Mouse (Mus musculus): ENCODE measurements around the gene Dph1. TPM values are rescaled to one million over a fixed set of nuclear protein-coding genes. Genes with fewer than 3 reads are reported as not detected.
A peak's percentile ranks its signal among the peaks of the same experiment; 100 is the strongest.

The Dph1 gene
- polyA plus RNA-seq, 1 experiment from 2014 or later = 20.5 TPM

- WGBS (ENCODE audit: insufficient replicate concordance) = 32% methylated on average over 13 of the region's 13 CpGs
- no peak for ATAC-seq
Observed at GRCm38 (mm10) chr11:75214081-75214950, 23.3 kb upstream of the Dph1 start.

DNA sequence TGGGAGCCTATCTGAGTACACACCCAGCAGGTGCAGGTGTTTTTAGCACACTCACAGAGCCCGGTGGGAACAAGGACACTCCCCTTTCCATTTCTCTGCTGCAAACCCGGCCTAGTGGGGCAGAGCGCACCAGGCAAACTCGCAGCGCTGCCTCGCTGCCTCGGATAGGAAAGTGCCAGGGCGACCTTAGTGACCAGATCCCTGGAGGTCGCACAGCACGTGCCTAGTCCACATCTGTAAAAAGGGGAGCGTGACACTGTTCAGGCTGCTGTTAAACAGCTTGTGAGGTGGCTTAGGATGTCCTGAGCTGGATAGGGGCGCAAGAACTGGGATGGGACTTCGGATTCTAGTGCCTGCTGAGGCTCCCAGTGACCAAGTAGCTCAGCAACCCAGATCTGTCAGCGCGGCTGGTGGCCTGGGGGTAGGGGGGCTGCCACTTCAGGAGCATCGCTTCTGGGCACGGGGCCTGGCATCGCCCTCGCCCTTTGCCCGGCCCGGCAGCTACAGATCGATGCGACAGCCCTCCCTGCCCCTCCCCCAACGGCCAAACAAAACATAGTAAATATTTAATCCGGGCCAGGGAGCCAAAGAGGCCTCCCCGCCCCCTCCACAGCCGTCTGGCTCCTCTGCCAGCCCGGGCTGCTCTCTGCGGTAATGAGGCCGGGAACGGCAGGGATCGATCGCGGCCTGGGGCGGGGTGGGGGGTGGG is 22.5 kb upstream of the Dph1 start:
- Histone ChIP-seq H3K4me1 (peaks cover 68% of the 10 kb centered on the region), H3K4me2 (peak overlapping the region; percentile 59), H3K36me3 (no peaks in the 10 kb centered on the region), H3K9ac (peak overlapping the region; percentile 31), H3K27ac (peak overlapping the region; percentile 63), H3K27me3 (replicated peaks) (peaks cover 33% of the 10 kb centered on the region), H3K4me3 (peak overlapping the region; percentile 27), H3K9me3 (replicated peaks) (no peaks in the 10 kb centered on the region)
- 18% methylated on average over 35 of the region's 35 CpGs for WGBS (ENCODE audit: insufficient replicate concordance)
- peak; percentile 26; the same call in 1 of the 2 replicates for ATAC-seq

More at GRCm38 (mm10) chr11:75214081-75214950, 23.3 kb upstream of the Dph1 start:
- H3K27me3 ChIP-seq (replicated peaks) = peaks cover 33% of the 10 kb centered on the region
- peak overlapping the region; percentile 59 for H3K4me2 ChIP-seq
- H3K4me1 ChIP-seq = peaks cover 63% of the 10 kb centered on the region
- H3K4me3 ChIP-seq = peak overlapping the region; percentile 27
- H3K9me3 ChIP-seq (replicated peaks) = no peaks in the 10 kb centered on the region
- H3K9ac ChIP-seq = peak overlapping the region; percentile 31
- peak overlapping the region; percentile 26; the same call in 1 of the 2 replicates for H3K27ac ChIP-seq
- H3K36me3 ChIP-seq = no peaks in the 10 kb centered on the region

DNA sequence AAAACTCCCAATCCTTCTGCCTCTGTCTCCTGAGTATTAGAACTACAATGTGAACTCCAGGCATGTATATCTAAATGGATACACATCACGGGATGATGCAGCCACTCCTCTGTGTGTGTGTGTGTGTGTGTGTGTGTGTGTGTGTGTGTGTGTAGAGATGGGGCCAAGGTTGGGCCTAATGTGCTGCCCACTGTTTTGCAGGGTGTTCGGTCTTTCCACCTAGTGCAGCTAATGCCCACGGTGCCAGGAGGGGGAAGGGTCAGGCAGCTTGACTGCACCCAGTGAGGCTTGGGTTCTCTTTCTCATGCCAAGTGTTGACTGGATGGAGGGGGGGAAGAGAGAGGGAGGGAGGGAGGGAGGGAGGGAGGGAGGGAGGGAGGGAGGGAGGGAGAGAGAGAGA is 21.8 kb upstream of the Dph1 start:
- no peaks in the 10 kb centered on the region for H3K36me3 ChIP-seq
- no peaks in the 10 kb centered on the region for H3K9me3 ChIP-seq (replicated peaks)
- no peak overlapping the region for H3K4me2 ChIP-seq
- WGBS (ENCODE audit: insufficient replicate concordance) = 64% methylated on average over 1 of the region's 3 CpGs
- H3K9ac ChIP-seq = no peak overlapping the region; the same call in 1 of the 2 replicates
- H3K27ac ChIP-seq = peak overlapping the region; percentile 63
- no peak for ATAC-seq
- H3K4me1 ChIP-seq = peaks cover 75% of the 10 kb centered on the region
- no peak overlapping the region for H3K4me3 ChIP-seq
- H3K27me3 ChIP-seq (replicated peaks) = peaks cover 33% of the 10 kb centered on the region

DNA sequence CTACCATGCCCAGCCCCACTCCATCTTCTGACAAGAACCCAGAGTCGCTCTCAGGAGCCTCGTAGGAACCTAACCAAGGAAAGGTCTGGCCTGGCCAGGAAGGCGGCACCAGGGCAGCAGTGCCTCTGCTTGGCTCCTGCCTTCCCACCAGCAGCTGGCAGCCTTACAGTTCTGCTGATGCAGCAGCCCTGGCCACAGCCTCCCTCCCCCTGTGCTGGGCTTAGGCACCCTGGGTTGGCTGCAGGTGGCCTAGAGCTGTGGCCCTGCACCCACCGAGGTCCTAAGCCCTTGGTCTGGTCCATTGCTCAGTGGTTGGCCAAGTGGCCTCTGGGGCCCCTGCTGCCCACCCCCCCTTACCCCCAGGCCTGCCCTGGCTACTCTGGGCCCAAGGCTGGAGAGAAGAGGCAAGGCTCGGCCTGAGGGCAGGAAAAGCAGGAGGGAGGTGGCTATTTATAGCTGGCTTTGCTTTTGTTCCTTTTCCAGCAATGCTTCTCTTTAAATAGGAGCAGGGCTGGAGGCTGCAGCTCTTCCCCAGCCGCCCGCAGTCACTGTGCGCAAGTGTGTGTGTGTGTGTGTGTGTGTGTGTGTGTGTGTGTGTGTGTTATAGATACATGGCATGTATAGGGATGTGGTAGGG is 21.1 kb upstream of the Dph1 start:
- H3K9ac ChIP-seq = no peak overlapping the region
- peaks cover 77% of the 10 kb centered on the region for H3K4me1 ChIP-seq
- H3K4me3 ChIP-seq = no peak overlapping the region
- 65% methylated on average over 8 of the region's 8 CpGs for WGBS (ENCODE audit: insufficient replicate concordance)
- no peaks in the 10 kb centered on the region for H3K36me3 ChIP-seq
- no peaks in the 10 kb centered on the region for H3K9me3 ChIP-seq (replicated peaks)
- H3K4me2 ChIP-seq = no peak overlapping the region
- ATAC-seq = no peak
- peak overlapping the region; percentile 33 for H3K27ac ChIP-seq
- H3K27me3 ChIP-seq (replicated peaks) = peaks cover 33% of the 10 kb centered on the region

DNA sequence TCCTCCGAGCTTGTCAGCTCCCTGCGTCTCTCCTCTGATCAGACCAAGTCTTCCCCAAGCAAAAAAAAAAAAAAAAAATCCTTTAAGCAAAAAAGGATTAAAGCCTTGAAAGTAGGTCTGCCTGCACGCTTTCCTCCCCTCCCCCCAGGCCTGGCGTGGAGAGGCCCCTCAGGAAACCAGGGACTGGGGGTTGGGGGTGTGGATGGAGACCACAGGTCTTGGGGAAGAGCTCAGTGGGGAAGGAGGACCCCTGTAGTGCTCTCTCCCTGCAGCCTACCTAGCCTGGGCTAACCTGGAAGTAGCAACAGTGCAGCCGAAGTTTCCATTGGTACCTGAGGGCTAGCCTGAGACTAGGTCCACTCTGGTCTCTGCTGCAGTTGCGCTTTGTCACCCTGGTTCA is 19.7 kb upstream of the Dph1 start:
- ATAC-seq = no peak
- Histone ChIP-seq H3K27me3 (replicated peaks) (peaks cover 26% of the 10 kb centered on the region), H3K36me3 (no peaks in the 10 kb centered on the region), H3K9ac (peak overlapping the region; percentile 19; the same call in 1 of the 2 replicates), H3K27ac (peak overlapping the region; percentile 75), H3K4me2 (0 out of 2 replicates have a peak overlapping the region, but pooled peaks have one; percentile 15), H3K9me3 (replicated peaks) (no peaks in the 10 kb centered on the region), H3K4me1 (peaks cover 77% of the 10 kb centered on the region), H3K4me3 (no peak overlapping the region)
- WGBS (ENCODE audit: insufficient replicate concordance) = 45% methylated on average over 6 of the region's 6 CpGs

DNA sequence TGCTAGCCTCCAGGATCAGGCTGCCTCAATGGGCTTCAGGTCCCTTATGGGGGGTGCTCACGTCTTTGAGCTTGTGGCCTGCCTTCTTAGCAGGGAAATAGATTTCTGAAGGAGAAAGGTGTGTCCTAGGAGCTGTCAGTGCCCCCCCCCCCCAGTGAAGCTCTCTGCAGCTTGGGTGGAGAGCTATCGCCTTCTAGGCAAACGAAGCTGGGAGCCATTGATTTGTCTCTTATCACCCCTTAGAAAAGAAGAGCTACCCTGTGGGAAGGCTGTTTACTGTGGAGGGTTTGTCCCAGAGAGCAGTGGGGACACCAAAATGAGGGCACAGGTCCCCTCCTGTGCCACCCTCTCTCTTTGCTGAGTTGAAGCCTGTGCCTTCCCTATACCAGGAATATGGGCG is 19.1 kb upstream of the Dph1 start:
- Histone ChIP-seq H3K27me3 (replicated peaks) (peaks cover 19% of the 10 kb centered on the region), H3K9me3 (replicated peaks) (no peaks in the 10 kb centered on the region), H3K27ac (peak overlapping the region; percentile 82), H3K4me2 (peak overlapping the region; percentile 58), H3K4me1 (peaks cover 81% of the 10 kb centered on the region), H3K36me3 (no peaks in the 10 kb centered on the region), H3K4me3 (no peak overlapping the region), H3K9ac (peak overlapping the region; percentile 51)
- ATAC-seq = peak; percentile 86
- 31% methylated on average over 4 of the region's 4 CpGs for WGBS (ENCODE audit: insufficient replicate concordance)

DNA sequence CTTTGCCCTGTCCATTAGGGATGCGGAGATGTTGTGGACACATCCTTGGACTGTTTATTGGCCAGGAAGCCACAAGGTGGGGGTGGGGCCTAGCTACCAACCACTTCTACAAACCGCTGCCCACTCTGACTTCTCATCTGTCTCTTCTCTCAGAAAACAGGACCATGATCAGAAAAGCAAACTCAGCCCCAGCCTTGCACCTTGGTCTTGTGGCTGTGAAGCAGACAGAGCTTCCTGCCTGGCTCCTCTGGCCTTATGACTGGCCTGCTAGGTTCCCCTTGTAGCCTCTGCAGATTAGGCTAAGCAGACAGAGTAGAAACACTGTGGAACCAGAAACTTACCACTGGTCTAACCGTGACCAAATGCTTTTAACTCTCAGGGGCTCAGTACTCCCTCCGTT is 18.3 kb upstream of the Dph1 start:
- ATAC-seq = no peak
- Histone ChIP-seq H3K4me3 (no peak overlapping the region), H3K4me2 (peak overlapping the region; percentile 58), H3K36me3 (no peaks in the 10 kb centered on the region), H3K27me3 (replicated peaks) (peaks cover 12% of the 10 kb centered on the region), H3K9ac (peak overlapping the region; percentile 51), H3K4me1 (peaks cover 88% of the 10 kb centered on the region), H3K27ac (peak overlapping the region; percentile 82), H3K9me3 (replicated peaks) (no peaks in the 10 kb centered on the region)
- 47% methylated on average over 4 of the region's 4 CpGs for WGBS (ENCODE audit: insufficient replicate concordance)

- Histone ChIP-seq H3K4me2 (no peak overlapping the region), H3K9me3 (replicated peaks) (no peaks in the 10 kb centered on the region), H3K9ac (no peak overlapping the region), H3K27me3 (replicated peaks) (peaks cover 21% of the 10 kb centered on the region), H3K4me1 (peaks cover 82% of the 10 kb centered on the region), H3K27ac (no peak overlapping the region), H3K36me3 (no peaks in the 10 kb centered on the region), H3K4me3 (no peak overlapping the region)
- 70% methylated on average over 4 of the region's 4 CpGs for WGBS (ENCODE audit: insufficient replicate concordance)
- ATAC-seq = no peak
Observed at GRCm38 (mm10) chr11:75206347-75206746, 15.3 kb upstream of the Dph1 start.

GRCm38 (mm10) chr11:75204472-75204871 is 13.4 kb upstream of the Dph1 start:
- ATAC-seq = no peak
- no peak overlapping the region for H3K4me3 ChIP-seq
- H3K27me3 ChIP-seq (replicated peaks) = peaks cover 39% of the 10 kb centered on the region
- H3K4me2 ChIP-seq = no peak overlapping the region
- no peak overlapping the region for H3K27ac ChIP-seq
- no peak overlapping the region for H3K9ac ChIP-seq
- H3K4me1 ChIP-seq = peaks cover 73% of the 10 kb centered on the region
- H3K9me3 ChIP-seq (replicated peaks) = no peaks in the 10 kb centered on the region
- H3K36me3 ChIP-seq = no peaks in the 10 kb centered on the region
- 41% methylated on average over 9 of the region's 9 CpGs for WGBS (ENCODE audit: insufficient replicate concordance)

DNA sequence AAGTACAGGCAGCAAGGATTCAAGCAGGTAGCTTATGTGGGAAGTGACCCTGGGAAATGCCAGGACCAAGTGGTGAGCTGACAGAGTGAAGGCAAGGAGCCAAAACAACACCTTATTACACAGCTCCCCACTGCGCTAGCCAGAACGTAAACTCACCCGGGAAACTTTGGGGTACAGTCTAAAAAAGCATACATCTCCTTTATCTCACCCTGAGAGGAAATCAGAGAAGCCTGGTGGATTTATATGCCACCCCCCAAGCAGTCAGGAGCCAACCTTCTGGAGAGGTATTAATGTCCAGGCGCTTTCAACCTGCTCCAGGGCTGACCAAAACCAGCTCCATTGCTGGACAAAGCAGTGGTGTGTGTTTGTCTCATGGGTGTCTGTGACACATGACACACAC is 12.9 kb upstream of the Dph1 start:
- Histone ChIP-seq H3K4me3 (no peak overlapping the region), H3K36me3 (no peaks in the 10 kb centered on the region), H3K9ac (no peak overlapping the region), H3K27ac (no peak overlapping the region), H3K27me3 (replicated peaks) (peaks cover 44% of the 10 kb centered on the region), H3K9me3 (replicated peaks) (no peaks in the 10 kb centered on the region), H3K4me1 (peaks cover 67% of the 10 kb centered on the region), H3K4me2 (no peak overlapping the region)
- ATAC-seq = no peak
- WGBS (ENCODE audit: insufficient replicate concordance) = 85% methylated on average over 4 of the region's 4 CpGs

- no peak overlapping the region for H3K4me3 ChIP-seq
- H3K4me2 ChIP-seq = no peak overlapping the region
- H3K9me3 ChIP-seq (replicated peaks) = no peaks in the 10 kb centered on the region
- peaks cover 59% of the 10 kb centered on the region for H3K4me1 ChIP-seq
- no peak overlapping the region for H3K9ac ChIP-seq
- no peaks in the 10 kb centered on the region for H3K36me3 ChIP-seq
- peaks cover 66% of the 10 kb centered on the region for H3K27me3 ChIP-seq (replicated peaks)
- no peak overlapping the region for H3K27ac ChIP-seq
- 51% methylated on average over 8 of the region's 8 CpGs for WGBS (ENCODE audit: insufficient replicate concordance)
- no peak for ATAC-seq
Observed at GRCm38 (mm10) chr11:75201721-75202120, 10.7 kb upstream of the Dph1 start.

GRCm38 (mm10) chr11:75200935-75201334 is 9.9 kb upstream of the Dph1 start:
- Histone ChIP-seq H3K27me3 (replicated peaks) (peaks cover 74% of the 10 kb centered on the region), H3K4me1 (peaks cover 53% of the 10 kb centered on the region), H3K4me3 (no peak overlapping the region), H3K36me3 (no peaks in the 10 kb centered on the region), H3K4me2 (no peak overlapping the region), H3K27ac (no peak overlapping the region), H3K9ac (no peak overlapping the region), H3K9me3 (replicated peaks) (no peaks in the 10 kb centered on the region)
- WGBS (ENCODE audit: insufficient replicate concordance) = 82% methylated on average over 12 of the region's 12 CpGs
- ATAC-seq = no peak
